Mouse (Mus musculus) limb, embryonic 15.5 days (tissue): ENCODE data around the gene Rspo1. TPM values are rescaled to one million over a fixed set of nuclear protein-coding genes. Genes with fewer than 3 reads are reported as not detected.

Experiments
- ATAC-seq: fragments of 200-750 bp; cut with Nextera tagmentation; 2 replicates; pipeline ENCODE4 v1.8.0; 2017; ENCODE audit warnings: low read depth, moderate TSS enrichment; ENCODE audit not compliant: insufficient number of reproducible peaks, low FRiP score, low TSS enrichment
- H3K27ac ChIP-seq: fragments of 300-500 bp; sonication (generic); 2 replicates; pipeline ENCODE4 v1.5.1; 2015; ENCODE audit warnings: moderate library complexity, mild to moderate bottlenecking, inconsistent platforms
- H3K27me3 ChIP-seq: fragments of 300-500 bp; sonication (generic); 2 replicates; pipeline ENCODE4 v1.6.1; 2015; ENCODE audit warnings: inconsistent platforms
- H3K36me3 ChIP-seq: fragments of 300-500 bp; sonication (generic); 2 replicates; pipeline ENCODE4 v1.6.1; 2015; ENCODE audit warnings: inconsistent platforms
- H3K4me1 ChIP-seq: fragments of 300-500 bp; sonication (generic); 2 replicates; pipeline ENCODE4 v1.6.1; 2015; ENCODE audit warnings: inconsistent platforms
- H3K4me2 ChIP-seq: fragments of 300-500 bp; sonication (generic); 2 replicates; pipeline ENCODE4 v1.6.1; 2015; ENCODE audit warnings: mild to moderate bottlenecking, inconsistent platforms
- H3K4me3 ChIP-seq: fragments of 300-500 bp; sonication (generic); 2 replicates; pipeline ENCODE4 v1.5.1; 2015; ENCODE audit warnings: mild to moderate bottlenecking, inconsistent platforms
- H3K9ac ChIP-seq: fragments of 300-500 bp; sonication (generic); 2 replicates; pipeline ENCODE4 v1.6.1; 2015; ENCODE audit warnings: inconsistent platforms
- H3K9me3 ChIP-seq: fragments of 300-500 bp; sonication (generic); 2 replicates; pipeline ENCODE4 v1.6.1; 2016; ENCODE audit warnings: inconsistent platforms
- WGBS: fragments of 180-500 bp; shearing (Covaris S2); methylation state at CpG from one replicate; pipeline ENCODE4 v1.1.7; 2015; 5-methylcytosine and 5-hydroxymethylcytosine counted together
- polyA plus RNA-seq: library from polyadenylated mRNA; unstranded; fragments of >200 nt; fragmentation: Nextera tagmentation; extraction: Ambion mirVana; gene quantifications from 2 replicates; pipeline ENCODE4 v1.2.1, GENCODE M21; 2015

Rspo1 gene
- polyA plus RNA-seq, 1 experiment from 2014 or later = 2.4 TPM

DNA sequence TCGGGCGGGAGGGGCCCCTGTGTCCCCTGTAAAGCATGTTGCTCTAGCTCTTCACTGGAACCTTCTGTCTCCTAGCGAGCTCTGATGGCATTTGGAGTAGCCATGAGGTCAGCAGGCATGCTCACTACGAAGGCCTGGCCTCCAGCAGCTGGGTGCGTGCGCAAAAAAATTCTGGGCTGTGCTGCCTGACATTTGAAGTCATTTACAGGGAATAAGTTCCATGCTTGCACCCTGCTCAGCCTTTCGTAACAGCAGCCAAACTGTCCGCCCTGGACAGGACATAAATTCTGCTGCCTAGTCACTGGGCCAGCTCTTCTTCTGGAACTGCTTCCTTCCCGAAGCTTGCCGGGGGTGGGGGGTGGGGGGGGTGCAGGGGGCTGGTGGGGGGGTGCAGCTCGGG lies 27.2 kb upstream of the Rspo1 start:
- Histone ChIP-seq H3K9ac (no peak overlapping the region), H3K27ac (no peak overlapping the region), H3K36me3 (no peaks in the 10 kb centered on the region), H3K9me3 (no peaks in the 10 kb centered on the region), H3K27me3 (peaks cover 25% of the 10 kb centered on the region), H3K4me3 (no peak overlapping the region), H3K4me2 (no peak overlapping the region), H3K4me1 (no peaks in the 10 kb centered on the region)
- ATAC-seq = no peak
- 44% methylated on average over 11 of the region's 11 CpGs for WGBS

DNA sequence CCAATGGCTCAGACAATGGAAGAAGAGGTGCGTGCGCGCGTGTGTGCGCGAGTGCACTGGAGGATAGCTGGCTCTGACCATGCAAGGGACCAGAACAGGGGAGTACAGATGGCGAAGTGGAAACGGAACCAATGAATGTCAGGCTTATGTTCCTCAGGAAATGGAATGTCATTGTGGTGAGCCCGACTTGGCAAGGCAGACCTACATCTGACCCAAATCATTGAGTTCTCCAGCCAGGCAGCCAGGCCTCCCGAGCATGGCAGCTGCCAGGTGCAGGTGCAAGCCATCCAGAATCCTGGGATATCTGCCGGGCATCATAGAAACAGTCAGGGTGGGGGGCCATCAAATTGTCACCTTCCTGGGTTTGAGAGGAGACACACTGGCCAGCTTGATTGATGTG lies 25.3 kb upstream of the Rspo1 start:
- H3K27ac ChIP-seq = no peak overlapping the region
- no peaks in the 10 kb centered on the region for H3K36me3 ChIP-seq
- ATAC-seq = no peak
- H3K4me1 ChIP-seq = no peaks in the 10 kb centered on the region
- no peak overlapping the region for H3K4me2 ChIP-seq
- no peaks in the 10 kb centered on the region for H3K9me3 ChIP-seq
- peaks cover 17% of the 10 kb centered on the region for H3K27me3 ChIP-seq
- no peak overlapping the region for H3K4me3 ChIP-seq
- H3K9ac ChIP-seq = no peak overlapping the region
- WGBS = 83% methylated on average over 11 of the region's 11 CpGs

DNA sequence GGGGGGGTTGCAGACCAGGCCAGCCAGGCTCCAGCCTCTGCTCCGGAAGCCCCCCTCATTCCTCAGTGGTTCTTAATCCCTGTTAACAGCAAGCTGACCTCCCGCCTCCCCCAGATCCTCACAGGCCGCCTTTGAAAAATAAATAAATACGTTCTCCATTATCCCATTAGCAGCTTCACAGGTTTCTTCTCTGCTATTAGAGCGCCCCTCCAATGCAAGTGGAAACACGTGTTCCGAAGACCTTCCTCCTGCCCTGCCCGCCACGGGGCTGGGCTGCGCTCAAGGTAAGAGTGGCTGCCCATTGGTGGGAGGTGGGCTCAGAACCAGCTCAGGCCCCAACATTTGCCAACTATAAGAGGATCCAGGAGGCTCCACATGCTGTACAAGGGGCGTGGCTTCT lies 23.7 kb upstream of the Rspo1 start:
- Histone ChIP-seq H3K4me3 (no peak overlapping the region), H3K27me3 (peaks cover 9% of the 10 kb centered on the region), H3K36me3 (no peaks in the 10 kb centered on the region), H3K27ac (no peak overlapping the region), H3K4me1 (no peaks in the 10 kb centered on the region), H3K9ac (no peak overlapping the region), H3K4me2 (no peak overlapping the region), H3K9me3 (no peaks in the 10 kb centered on the region)
- 32% methylated on average over 11 of the region's 11 CpGs for whole genome bisulfite sequencing
- ATAC-seq = no peak

GRCm38 (mm10) chr4:124964912-124965599 lies 21.2 kb upstream of the Rspo1 start:
- no peak overlapping the region for H3K4me2 ChIP-seq
- no peak overlapping the region for H3K27ac ChIP-seq
- no peak for ATAC-seq
- peaks cover 8% of the 10 kb centered on the region for H3K27me3 ChIP-seq
- 17% methylated on average over 8 of the region's 8 CpGs for WGBS
- no peaks in the 10 kb centered on the region for H3K9me3 ChIP-seq
- peaks cover 7% of the 10 kb centered on the region for H3K4me1 ChIP-seq
- H3K4me3 ChIP-seq = no peak overlapping the region
- no peaks in the 10 kb centered on the region for H3K36me3 ChIP-seq
- no peak overlapping the region for H3K9ac ChIP-seq

- Histone ChIP-seq H3K27me3 (peaks cover 31% of the 10 kb centered on the region), H3K9ac (no peak overlapping the region), H3K27ac (no peak overlapping the region), H3K4me1 (peaks cover 25% of the 10 kb centered on the region), H3K36me3 (no peaks in the 10 kb centered on the region), H3K4me2 (no peak overlapping the region), H3K9me3 (no peaks in the 10 kb centered on the region), H3K4me3 (no peak overlapping the region)
- 26% methylated on average over 6 of the region's 6 CpGs for WGBS
- ATAC-seq = peak; percentile 31; the same call in 1 of the 2 replicates
Observed at GRCm38 (mm10) chr4:124968711-124969110, 17.5 kb upstream of the Rspo1 start.

DNA sequence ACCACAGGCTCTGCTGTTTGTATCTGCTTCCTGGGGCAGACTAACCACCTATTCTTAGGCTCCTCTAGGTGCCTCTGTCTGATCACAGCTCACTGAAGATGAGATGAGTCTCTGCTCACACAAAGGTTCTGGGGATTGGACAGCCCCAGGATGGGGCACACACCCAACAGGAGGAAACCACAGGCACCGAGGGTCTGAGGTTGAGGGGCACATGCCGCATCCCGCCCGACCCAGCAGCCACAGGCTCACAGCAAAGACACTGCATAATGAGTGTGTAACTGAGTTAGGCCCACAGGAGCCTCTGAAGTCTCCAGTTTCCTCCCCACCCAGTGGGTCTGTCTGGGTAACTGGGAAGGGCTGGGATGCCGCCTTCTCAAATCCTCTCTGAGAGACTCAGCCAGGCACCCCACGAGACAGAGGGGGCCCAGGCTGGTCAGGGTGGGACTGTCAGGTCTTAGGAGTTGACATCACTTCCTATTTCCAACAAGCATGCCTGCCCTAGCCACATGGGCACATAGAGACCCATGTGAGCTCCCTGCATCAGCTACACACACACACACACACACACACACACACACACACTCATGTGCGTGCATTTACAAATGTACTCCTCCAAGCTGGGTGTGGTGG lies 16.9 kb upstream of the Rspo1 start:
- 56% methylated on average over 7 of the region's 7 CpGs for WGBS
- H3K4me1 ChIP-seq = peaks cover 25% of the 10 kb centered on the region
- peaks cover 37% of the 10 kb centered on the region for H3K27me3 ChIP-seq
- H3K4me3 ChIP-seq = no peak overlapping the region
- H3K9me3 ChIP-seq = no peaks in the 10 kb centered on the region
- ATAC-seq = no peak
- H3K27ac ChIP-seq = no peak overlapping the region
- H3K9ac ChIP-seq = no peak overlapping the region
- no peaks in the 10 kb centered on the region for H3K36me3 ChIP-seq
- H3K4me2 ChIP-seq = no peak overlapping the region

DNA sequence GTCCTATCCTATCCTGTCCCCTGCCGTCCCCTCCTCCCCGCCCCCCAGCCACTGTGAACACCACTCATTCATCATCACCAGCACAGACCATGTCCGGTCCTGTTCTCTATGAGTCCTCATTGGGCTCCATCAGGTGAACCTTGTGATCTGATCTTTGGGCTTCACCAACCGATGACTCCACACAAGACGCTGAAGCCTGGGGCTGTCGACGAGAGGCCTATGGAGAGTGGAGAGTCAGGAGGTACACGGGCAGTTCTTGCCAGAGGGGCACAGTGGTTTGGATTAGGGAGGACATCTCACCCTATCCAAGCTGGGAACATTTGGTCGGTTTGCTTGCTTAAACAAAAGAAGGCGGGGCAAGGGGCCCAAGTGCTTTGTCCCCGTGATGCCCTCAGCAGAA lies 16.0 kb upstream of the Rspo1 start:
- Histone ChIP-seq H3K4me1 (peaks cover 25% of the 10 kb centered on the region), H3K9ac (no peak overlapping the region), H3K9me3 (no peaks in the 10 kb centered on the region), H3K36me3 (no peaks in the 10 kb centered on the region), H3K27me3 (peaks cover 43% of the 10 kb centered on the region), H3K4me3 (no peak overlapping the region), H3K4me2 (no peak overlapping the region), H3K27ac (no peak overlapping the region)
- ATAC-seq = no peak
- WGBS = 68% methylated on average over 11 of the region's 11 CpGs

GRCm38 (mm10) chr4:124970677-124971076 lies 15.6 kb upstream of the Rspo1 start:
- peaks cover 43% of the 10 kb centered on the region for H3K27me3 ChIP-seq
- no peak overlapping the region for H3K27ac ChIP-seq
- H3K4me3 ChIP-seq = no peak overlapping the region
- H3K4me2 ChIP-seq = no peak overlapping the region
- H3K36me3 ChIP-seq = no peaks in the 10 kb centered on the region
- H3K4me1 ChIP-seq = peaks cover 25% of the 10 kb centered on the region
- H3K9ac ChIP-seq = no peak overlapping the region
- ATAC-seq = no peak
- H3K9me3 ChIP-seq = no peaks in the 10 kb centered on the region
- WGBS = 30% methylated on average over 5 of the region's 5 CpGs

DNA sequence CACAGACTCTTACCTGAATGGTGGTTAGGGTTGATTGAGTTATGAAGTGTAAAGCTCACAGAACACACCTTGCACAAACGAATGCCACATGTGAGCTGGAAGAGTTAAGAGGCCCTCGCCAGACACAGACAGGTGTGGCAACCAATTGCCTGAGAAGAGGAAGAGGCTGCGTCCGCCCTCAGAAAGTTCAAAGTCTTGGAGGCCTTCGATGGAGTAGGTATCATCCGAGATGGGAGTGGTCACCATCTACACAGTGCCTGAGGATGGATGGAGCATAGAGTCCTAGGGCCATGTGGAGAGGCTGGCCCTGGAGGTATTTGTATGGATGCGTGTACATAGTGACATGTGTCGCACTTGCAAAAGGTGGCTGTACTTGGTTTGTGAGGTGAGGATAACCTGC lies 15.1 kb upstream of the Rspo1 start:
- Histone ChIP-seq H3K9me3 (no peaks in the 10 kb centered on the region), H3K9ac (no peak overlapping the region), H3K36me3 (no peaks in the 10 kb centered on the region), H3K4me3 (no peak overlapping the region), H3K4me2 (no peak overlapping the region), H3K27ac (no peak overlapping the region), H3K4me1 (peaks cover 25% of the 10 kb centered on the region), H3K27me3 (peaks cover 43% of the 10 kb centered on the region)
- ATAC-seq = no peak
- 52% methylated on average over 8 of the region's 8 CpGs for WGBS

GRCm38 (mm10) chr4:124972316-124972715 lies 13.9 kb upstream of the Rspo1 start:
- peaks cover 25% of the 10 kb centered on the region for H3K4me1 ChIP-seq
- ATAC-seq = no peak

DNA sequence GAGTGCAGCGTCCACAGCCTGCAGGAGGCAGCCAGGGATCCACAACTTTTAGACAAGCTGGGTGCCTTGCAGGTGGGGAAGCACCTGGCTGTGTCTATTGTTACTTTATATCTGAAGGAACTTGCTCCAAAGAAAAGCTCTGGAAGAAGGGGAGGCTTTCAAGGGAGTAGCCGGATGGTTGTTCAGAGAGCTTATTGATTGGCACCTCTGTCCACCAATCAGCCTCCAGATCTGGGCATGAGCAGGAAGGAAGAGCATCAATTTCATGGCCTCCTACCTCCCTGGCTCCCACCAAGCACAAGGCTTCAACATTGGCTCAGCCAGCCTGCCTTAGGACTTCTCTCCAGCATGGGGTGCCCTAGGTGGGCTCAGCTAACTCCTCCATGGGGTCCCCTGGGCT lies 12.9 kb upstream of the Rspo1 start:
- peaks cover 45% of the 10 kb centered on the region for H3K27me3 ChIP-seq
- no peak for ATAC-seq
- no peaks in the 10 kb centered on the region for H3K36me3 ChIP-seq
- no peak overlapping the region for H3K4me2 ChIP-seq
- WGBS = 81% methylated on average over 2 of the region's 2 CpGs
- H3K4me3 ChIP-seq = no peak overlapping the region
- H3K4me1 ChIP-seq = peaks cover 25% of the 10 kb centered on the region
- no peaks in the 10 kb centered on the region for H3K9me3 ChIP-seq
- no peak overlapping the region for H3K9ac ChIP-seq
- no peak overlapping the region for H3K27ac ChIP-seq

More at GRCm38 (mm10) chr4:124972316-124972715, 13.9 kb upstream of the Rspo1 start:
- 18% methylated on average over 9 of the region's 9 CpGs for WGBS
- Histone ChIP-seq H3K9ac (no peak overlapping the region), H3K36me3 (no peaks in the 10 kb centered on the region), H3K27me3 (peaks cover 43% of the 10 kb centered on the region), H3K4me2 (no peak overlapping the region), H3K9me3 (no peaks in the 10 kb centered on the region), H3K4me3 (no peak overlapping the region), H3K27ac (no peak overlapping the region)

DNA sequence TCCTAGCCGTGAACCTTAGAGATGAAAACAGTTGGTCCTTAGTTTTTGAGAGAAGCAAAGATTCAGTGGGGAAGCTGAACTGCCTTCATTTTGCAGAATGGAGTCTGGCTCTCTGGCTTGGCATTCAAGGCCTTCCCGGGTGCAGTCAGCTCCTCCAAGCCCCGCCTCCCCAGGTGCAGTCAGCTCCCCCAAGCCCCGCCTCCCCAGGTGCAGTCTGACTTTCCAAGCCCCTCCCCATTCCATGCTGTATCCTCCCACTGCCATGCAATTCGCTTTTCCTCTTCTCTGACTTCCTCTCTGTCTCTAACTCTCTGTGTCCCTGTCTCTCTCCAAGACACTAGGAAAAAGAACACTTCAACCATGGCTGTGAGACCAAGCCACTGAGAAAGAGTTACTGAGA lies 8.0 kb upstream of the Rspo1 start:
- Histone ChIP-seq H3K27ac (no peak overlapping the region), H3K9ac (no peak overlapping the region), H3K4me1 (no peaks in the 10 kb centered on the region), H3K27me3 (peaks cover 64% of the 10 kb centered on the region), H3K4me2 (no peak overlapping the region), H3K36me3 (no peaks in the 10 kb centered on the region), H3K4me3 (no peak overlapping the region), H3K9me3 (no peaks in the 10 kb centered on the region)
- WGBS = 23% methylated on average over 5 of the region's 5 CpGs
- ATAC-seq = no peak
